Mouse (Mus musculus) bone marrow macrophage, adult 2 months (primary cell): ENCODE data around the gene Fkbp9. TPM values are rescaled to one million over a fixed set of nuclear protein-coding genes. Genes with fewer than 3 reads are reported as not detected.

Experiments used
- H3K27ac ChIP-seq: 2 replicates; pipeline ENCODE4 v1.5.1; 2012; ENCODE audit warnings: low read depth, low read length; ENCODE audit not compliant: insufficient read depth
- H3K4me1 ChIP-seq: 2 replicates; pipeline ENCODE4 v1.6.1; 2012; ENCODE audit warnings: low read length; ENCODE audit not compliant: control insufficient read depth, insufficient read depth
- H3K4me3 ChIP-seq: 2 replicates; pipeline ENCODE4 v1.5.1; 2012; ENCODE audit warnings: mild to moderate bottlenecking, low read length, moderate library complexity; ENCODE audit not compliant: insufficient read depth
- CTCF ChIP-seq: IDR thresholded peaks from 2 replicates; pipeline ENCODE4 v1.5.1; 2012; ENCODE audit warnings: low read depth, mild to moderate bottlenecking, low read length, moderate library complexity
- POLR2A ChIP-seq: IDR thresholded peaks from 2 replicates; pipeline ENCODE4 v1.6.1; 2012; ENCODE audit warnings: mild to moderate bottlenecking, low read depth, low read length, borderline replicate concordance
- polyA plus RNA-seq: library from polyadenylated mRNA; stranded (reverse); fragments of >200 nt; gene quantifications from 2 replicates; pipeline ENCODE4 v1.2.4, GENCODE M21; 2012; ENCODE audit not compliant: missing spikeins, insufficient read depth, insufficient read length

Gene Fkbp9
- polyA plus RNA-seq, 1 experiment = 6.8 TPM

DNA sequence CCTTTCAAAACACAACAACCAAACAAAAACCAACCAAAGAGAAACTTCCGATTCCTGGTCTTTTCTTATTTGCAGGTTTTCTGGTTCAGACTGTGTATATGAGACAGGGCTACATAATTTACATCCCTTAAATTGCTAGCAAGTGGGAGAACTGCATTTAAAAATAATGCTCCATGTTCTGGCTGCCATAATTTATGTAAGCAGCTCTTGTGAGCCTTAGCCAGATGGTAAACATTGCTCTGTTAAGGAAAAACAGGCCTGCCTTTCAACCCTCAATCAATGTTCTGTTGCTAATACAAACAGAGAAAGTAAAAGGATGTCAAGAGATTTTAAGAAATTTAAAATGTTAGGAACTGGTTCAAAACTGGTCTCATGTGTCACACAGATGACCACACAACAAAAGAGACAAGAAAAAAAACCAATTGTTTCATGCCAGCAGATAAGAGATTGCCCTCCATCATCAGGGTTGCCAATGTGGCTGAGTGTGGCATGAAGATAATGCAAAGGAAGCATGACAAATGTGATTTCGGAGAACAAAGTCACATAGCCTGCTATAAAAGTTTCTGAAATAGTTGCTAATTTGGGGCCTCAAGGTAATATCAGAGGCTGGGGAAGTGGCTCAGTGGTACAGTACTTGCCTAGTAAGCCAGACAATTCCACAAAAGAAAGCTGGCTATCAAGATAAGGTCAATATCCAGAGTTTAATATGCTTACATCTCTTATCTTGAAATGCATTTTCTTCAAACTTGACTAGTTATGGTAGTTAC is 81.4 kb downstream of the Fkbp9 start:
- no peak overlapping the region for H3K27ac ChIP-seq
- H3K4me3 ChIP-seq = no peak overlapping the region

DNA sequence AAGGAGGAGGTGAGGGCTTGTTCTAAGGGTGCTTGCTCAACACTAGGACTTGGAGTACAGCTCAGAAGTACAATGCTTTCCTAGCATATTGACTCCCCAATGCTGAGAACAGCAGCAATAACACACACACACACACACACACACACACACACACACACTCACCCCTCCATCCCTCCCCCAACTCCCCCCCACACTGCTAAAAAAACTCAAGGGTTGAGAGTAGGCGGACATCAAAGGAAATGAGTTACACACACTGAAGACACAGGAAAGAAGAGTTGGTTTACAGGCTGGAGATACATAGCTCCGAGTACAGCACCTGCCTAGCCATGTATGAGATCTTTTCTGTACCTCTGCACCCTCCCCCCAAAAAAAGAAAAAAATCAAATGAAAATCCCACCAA is 84.4 kb downstream of the Fkbp9 start:
- H3K4me3 ChIP-seq = no peak overlapping the region

More for the DNA sequence above, 81.4 kb downstream of the Fkbp9 start:
- peaks cover 2% of the 10 kb centered on the region; the same call in 1 of the 2 replicates for H3K4me1 ChIP-seq
- no peak for TF ChIP-seq CTCF
- TF ChIP-seq POLR2A = no peak

DNA sequence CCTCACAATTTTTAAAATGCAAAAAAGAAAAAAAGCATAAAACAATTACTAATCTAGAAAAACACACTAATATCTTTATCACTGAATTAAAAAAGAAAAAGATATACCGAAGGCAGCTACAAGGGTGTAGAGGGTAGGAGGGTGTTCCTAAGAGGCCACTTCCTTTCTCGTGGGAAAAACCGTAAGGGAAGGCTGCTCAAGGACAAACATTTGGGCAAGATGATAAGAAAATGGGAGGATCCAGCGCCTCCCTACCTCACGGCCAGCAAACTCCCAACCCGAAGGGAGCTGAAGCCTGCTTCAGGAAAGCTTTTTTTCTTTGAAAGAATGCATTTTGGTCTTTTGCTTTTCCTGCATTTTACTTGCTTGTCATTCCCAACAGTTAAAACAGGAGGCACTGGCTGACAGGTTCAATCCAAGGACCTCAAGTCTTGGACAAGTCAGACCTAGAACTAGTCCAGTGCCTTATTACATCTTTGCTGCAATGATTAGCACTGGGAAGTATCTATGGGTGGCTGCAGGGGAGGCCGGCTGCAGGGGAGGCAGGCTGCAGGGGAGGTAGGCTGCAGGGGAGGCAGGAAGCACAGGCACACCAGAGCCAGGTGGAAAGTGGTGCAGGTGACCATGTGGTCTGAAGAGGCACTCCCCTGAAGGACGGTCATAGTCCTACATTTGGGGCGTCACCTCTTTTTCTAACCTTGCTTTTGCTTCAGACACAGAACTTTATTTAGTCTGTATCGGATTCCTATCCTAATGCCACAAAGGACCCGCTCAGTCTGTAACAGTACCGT is 85.9 kb downstream of the Fkbp9 start:
- Histone ChIP-seq H3K27ac (no peak overlapping the region), H3K4me3 (no peak overlapping the region), H3K4me1 (peaks cover 4% of the 10 kb centered on the region)
- no peak for TF ChIP-seq CTCF
- TF ChIP-seq POLR2A = no peak

More for the DNA sequence above, 84.4 kb downstream of the Fkbp9 start:
- TF ChIP-seq CTCF (no peak), POLR2A (no peak)
- Histone ChIP-seq H3K4me1 (peaks cover 2% of the 10 kb centered on the region; the same call in 1 of the 2 replicates), H3K27ac (no peak overlapping the region)

DNA sequence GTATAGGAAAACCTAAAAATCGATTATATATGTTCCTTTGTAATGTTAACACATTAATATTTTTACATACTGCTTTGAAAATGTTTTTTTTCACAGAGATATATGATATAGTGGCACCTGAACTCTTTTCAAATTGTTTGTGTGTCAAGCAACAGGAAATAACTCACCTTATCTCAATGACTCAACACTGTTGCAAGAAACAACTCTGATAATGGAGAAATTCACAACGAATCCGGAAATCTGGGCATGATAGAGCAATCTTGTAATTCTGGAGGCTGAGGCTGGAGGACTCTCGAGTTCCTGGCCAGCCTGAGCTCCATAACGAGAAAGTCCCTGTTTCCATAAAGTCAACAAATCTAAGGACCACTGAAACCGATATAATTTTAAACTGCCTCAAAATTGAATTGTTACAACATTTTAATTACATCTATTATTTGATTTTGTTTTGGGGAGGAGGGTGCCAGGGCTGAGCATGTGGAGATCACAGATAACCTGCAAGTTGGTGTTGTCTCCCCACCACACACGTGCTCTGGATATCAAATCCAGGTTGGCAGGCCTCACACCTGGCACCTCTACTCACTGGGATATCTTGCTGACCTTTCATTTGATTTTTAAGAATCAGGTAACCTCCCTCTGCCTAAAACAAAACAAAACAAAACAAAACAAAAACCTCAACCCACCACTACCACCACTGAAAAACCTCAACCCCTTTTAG is 87.6 kb downstream of the Fkbp9 start:
- no peak overlapping the region for H3K27ac ChIP-seq
- no peak overlapping the region for H3K4me3 ChIP-seq
- TF ChIP-seq POLR2A (no peak), CTCF (no peak)
- peaks cover 4% of the 10 kb centered on the region for H3K4me1 ChIP-seq

DNA sequence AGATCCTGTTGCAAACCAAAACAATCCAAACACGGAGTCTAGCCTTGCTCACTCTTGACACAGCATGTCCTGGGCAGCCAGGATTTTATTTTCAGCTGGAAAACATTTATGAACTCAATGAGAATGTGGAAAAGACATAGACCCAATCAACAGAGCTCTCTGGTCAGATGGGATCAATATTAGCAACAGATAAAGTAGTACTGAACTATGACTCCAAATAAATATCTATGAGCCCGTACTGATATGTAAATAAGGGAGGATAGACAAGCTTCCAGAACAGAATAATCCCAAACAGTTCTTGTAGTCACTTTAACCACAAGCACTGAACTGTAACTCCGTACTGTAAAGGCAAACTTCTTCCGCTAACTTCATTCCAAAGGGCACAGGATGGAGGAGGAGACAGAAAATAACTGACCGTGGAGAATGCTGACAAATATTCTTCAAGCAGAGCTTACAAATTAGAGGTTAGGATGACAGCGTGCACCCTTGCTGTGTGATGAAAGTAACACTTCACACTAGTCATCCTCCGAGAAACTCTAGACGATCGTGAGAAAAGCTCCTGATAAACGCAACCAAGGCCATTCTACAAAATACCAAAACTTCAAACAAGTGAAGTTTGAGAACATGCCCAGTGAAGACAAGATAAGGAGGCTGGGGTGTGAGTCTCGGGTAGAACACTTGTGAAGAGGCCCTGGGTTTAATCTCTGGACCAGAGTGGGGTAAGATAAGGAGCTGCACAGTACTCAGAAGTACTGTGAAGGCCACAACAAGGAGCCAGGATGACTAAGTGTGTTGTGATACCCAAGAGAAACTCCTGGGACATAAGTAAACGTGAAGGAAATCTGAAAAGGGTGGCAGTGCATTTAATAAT is 88.6 kb downstream of the Fkbp9 start:
- H3K4me1 ChIP-seq = peaks cover 6% of the 10 kb centered on the region
- TF ChIP-seq CTCF (no peak), POLR2A (no peak)
- H3K27ac ChIP-seq = no peak overlapping the region
- no peak overlapping the region for H3K4me3 ChIP-seq

DNA sequence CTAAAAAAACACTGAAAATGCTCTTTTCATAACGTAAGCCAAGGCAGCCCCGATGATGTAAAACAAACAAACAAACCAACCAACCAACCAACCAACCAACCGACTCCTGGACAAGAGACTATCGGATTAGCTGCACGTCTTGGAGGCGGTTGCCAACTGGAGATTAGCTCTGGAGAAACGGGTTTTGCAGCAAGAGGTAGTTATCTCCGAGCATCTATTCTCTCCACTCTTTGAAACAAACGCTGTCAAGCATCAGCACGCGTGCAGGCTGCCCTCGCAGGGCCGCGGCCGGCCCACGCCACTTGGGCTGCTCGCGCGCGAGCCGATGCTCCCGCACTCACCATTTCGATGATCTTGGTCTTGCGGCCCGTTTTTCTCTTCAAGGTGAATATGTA is 91.5 kb downstream of the Fkbp9 start:
- peaks cover 6% of the 10 kb centered on the region for H3K4me1 ChIP-seq
- peak overlapping the region; percentile 32; the same call in 1 of the 2 replicates for H3K27ac ChIP-seq
- H3K4me3 ChIP-seq = peak overlapping the region; percentile 92
- TF ChIP-seq CTCF = no peak
- no peak for TF ChIP-seq POLR2A

DNA sequence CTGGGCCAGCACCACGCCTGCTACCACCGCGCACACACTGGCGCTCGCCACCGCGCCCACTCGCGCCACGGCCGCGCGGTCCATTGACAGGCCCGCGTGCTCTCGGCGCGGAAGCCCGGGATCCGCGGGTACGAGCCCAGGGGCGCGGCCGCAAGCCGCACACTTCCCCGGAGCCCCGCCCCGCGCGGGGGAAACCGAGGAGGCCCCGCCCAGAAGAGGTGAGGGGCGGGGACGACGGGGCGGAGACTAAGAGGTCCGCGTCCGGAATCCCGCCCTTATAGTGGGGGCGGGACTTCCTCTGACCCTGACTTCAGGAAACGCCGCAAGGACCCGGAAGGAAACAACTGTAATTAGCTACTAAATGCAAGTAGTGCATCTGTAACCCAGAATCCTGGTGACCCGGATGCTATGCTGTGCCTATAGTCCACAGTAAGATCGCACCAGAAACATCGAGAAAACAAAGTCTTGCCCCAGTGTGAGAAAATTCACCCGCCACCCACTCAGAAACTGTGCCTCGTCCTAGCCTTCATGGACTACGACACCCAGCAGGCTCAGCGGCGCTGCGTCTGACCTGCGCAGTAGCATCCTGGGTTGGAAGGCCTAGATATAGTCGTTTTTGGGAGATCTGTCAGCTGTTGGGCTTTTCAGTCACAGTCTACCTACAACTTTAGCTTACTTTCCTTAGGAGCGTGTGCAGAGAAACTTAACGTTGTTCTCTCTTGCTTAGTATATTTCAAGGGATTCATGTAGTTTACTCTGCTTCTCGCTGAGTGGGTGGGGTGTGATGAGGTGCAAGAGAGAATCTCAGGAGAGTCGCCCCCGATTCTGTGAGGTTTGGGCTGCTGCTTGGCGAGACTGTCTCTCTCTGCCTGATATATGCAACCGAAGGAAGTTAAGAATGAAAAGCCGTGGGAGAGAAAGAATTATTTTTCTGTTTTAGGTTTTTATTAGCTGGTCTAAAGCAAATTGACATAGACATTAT is 92.2 kb downstream of the Fkbp9 start, which contains the start of the genes Nt5c3 and Vmn1r4:
Nt5c3 (minus strand) TSS at position 207 of the 982 bp plus-strand sequence.
Vmn1r4 (plus strand) TSS at position 290 of the 982 bp plus-strand sequence.
- Histone ChIP-seq H3K4me1 (peaks cover 6% of the 10 kb centered on the region), H3K4me3 (peak within 1 kb of the TSS; percentile 92), H3K27ac (peak within 1 kb of the TSS; percentile 88)
- no peak for TF ChIP-seq CTCF
- no peak for TF ChIP-seq POLR2A

Other genes with a start within 250 kb of the Fkbp9 start
- 57.0 and 63.0 TPM in 2 replicates for gene Lsm5, start 127.3 kb upstream of the Fkbp9 start, polyA plus RNA-seq
- 18.9 and 19.2 TPM in 2 replicates for gene Avl9, start 117.2 kb upstream of the Fkbp9 start, polyA plus RNA-seq
- gene Kbtbd2, start 34.2 kb upstream of the Fkbp9 start, polyA plus RNA-seq = 35.1 and 42.6 TPM in 2 replicates
- 29.9 and 30.8 TPM in 2 replicates for gene Nt5c3, start 91.9 kb downstream of the Fkbp9 start, polyA plus RNA-seq
- not detected in 2 replicates for gene Vmn1r4, start 92.0 kb downstream of the Fkbp9 start, polyA plus RNA-seq
- gene Vmn1r5, start 138.2 kb downstream of the Fkbp9 start, polyA plus RNA-seq = not detected in 2 replicates
- 0.48 TPM in 1 of 2 replicates, not detected in the other for gene Vmn1r6, start 165.2 kb downstream of the Fkbp9 start, polyA plus RNA-seq
- gene Vmn1r7, start 193.3 kb downstream of the Fkbp9 start, polyA plus RNA-seq = not detected in 2 replicates
- not detected in 2 replicates for gene Vmn1r8, start 200.2 kb downstream of the Fkbp9 start, polyA plus RNA-seq
- gene Vmn1r9, start 234.7 kb downstream of the Fkbp9 start, polyA plus RNA-seq = not detected in 2 replicates